Mouse (Mus musculus) left cerebral cortex, adult 6 months (tissue): Measurements from ENCODE around the gene Mpv17. TPM values are rescaled to one million over a fixed set of nuclear protein-coding genes. Genes with fewer than 3 reads are reported as not detected.

Experiments used
- long read RNA-seq, 2 experiments: library from polyadenylated mRNA; unstranded; transcript quantifications; one replicate each; pipeline ENCODE4 v2.0.0; 2019 to 2020
- polyA plus RNA-seq: library from polyadenylated mRNA; unstranded; fragments of <200 nt; fragmentation: Nextera tagmentation; gene quantifications from 2 replicates; pipeline ENCODE4 v1.2.3, GENCODE M21; 2021

Gene Mpv17
- 108 and 150 TPM in 2 replicates for polyA plus RNA-seq
- long read RNA-seq, experiment 1, transcript Mpv17-201 (8 exons, 1,724 nt) = major isoform, 174 of 313 reads
- long read RNA-seq, experiment 1, transcript Mpv17-202 (7 exons, 1,653 nt) = minor isoform, 90 of 313 reads
- long read RNA-seq, experiment 1, partial matches to known transcripts = 14 of 313 reads
- long read RNA-seq, experiment 1, other reads (novel, unspliced or antisense) = 33 of 313 reads
- long read RNA-seq, experiment 2, transcript Mpv17-201 (8 exons, 1,724 nt) = major isoform, 89 of 169 reads
- long read RNA-seq, experiment 2, transcript Mpv17-202 (7 exons, 1,653 nt) = minor isoform, 42 of 169 reads
- long read RNA-seq, experiment 2, partial matches to known transcripts = 12 of 169 reads
- long read RNA-seq, experiment 2, other reads (novel, unspliced or antisense) = 23 of 169 reads

GRCm38 (mm10) chr5:31154152-31154553 is at the start of gene Mpv17:
TSS of gene Mpv17 (minus strand) at chr5:31154251.

GRCm38 (mm10) chr5:31201742-31202590 is 47.9 kb upstream of the Mpv17 start, which contains the start of gene Zfp513:
TSS of gene Zfp513 (minus strand) at chr5:31202303.

GRCm38 (mm10) chr5:31192939-31193630 is 39.0 kb upstream of the Mpv17 start, which contains the start of the genes Snx17 and Eif2b4:
TSS of gene Snx17 (plus strand) at chr5:31193227.
TSS of gene Eif2b4 (minus strand) at chr5:31193430.

GRCm38 (mm10) chr5:31179766-31180630 is 25.9 kb upstream of the Mpv17 start, which contains the start of the genes Gm29609 and Gtf3c2:
TSS of gene Gm29609 (minus strand) at chr5:31179911.
TSS of gene Gtf3c2 (minus strand) at chr5:31180144.

GRCm38 (mm10) chr5:31138241-31138967 is 15.6 kb downstream of the Mpv17 start, which contains the start of gene Ucn:
TSS of gene Ucn (minus strand) at chr5:31138829.

GRCm38 (mm10) chr5:31116354-31116753 is 37.7 kb downstream of the Mpv17 start, which contains the start of gene Trim54:
TSS of gene Trim54 (plus strand) at chr5:31116712.

GRCm38 (mm10) chr5:31108000-31108490 is 46.0 kb downstream of the Mpv17 start, which contains the start of gene Slc30a3:
TSS of gene Slc30a3 (minus strand) at chr5:31108237.

GRCm38 (mm10) chr5:31105814-31106335 is 48.2 kb downstream of the Mpv17 start, which contains the start of gene Dnajc5g:
TSS of gene Dnajc5g (plus strand) at chr5:31106285.

Other genes starting within 250 kb of the Mpv17 start
- 144 and 177 TPM in 2 replicates for gene Ost4, start 246.5 kb downstream of the Mpv17 start, polyA plus RNA-seq
- gene Emilin1, start 240.8 kb downstream of the Mpv17 start, polyA plus RNA-seq = 0.54 and 1.2 TPM in 2 replicates
- gene Khk, start 232.8 kb downstream of the Mpv17 start, polyA plus RNA-seq = 39.2 and 45.3 TPM in 2 replicates
- gene Cgref1, start 208.7 kb downstream of the Mpv17 start, polyA plus RNA-seq = 12.5 and 33.9 TPM in 2 replicates
- gene Preb, start 193.9 kb downstream of the Mpv17 start, polyA plus RNA-seq = 52.2 and 64.1 TPM in 2 replicates
- 0.06 and 0.12 TPM in 2 replicates for gene Tcf23, start 185.6 kb downstream of the Mpv17 start, polyA plus RNA-seq
- gene Atraid, start 105.9 kb downstream of the Mpv17 start, polyA plus RNA-seq = 160 and 215 TPM in 2 replicates
- 10.2 and 12.3 TPM in 2 replicates for gene Slc5a6, start 105.3 kb downstream of the Mpv17 start, polyA plus RNA-seq
- gene Cad, start 99.5 kb downstream of the Mpv17 start, polyA plus RNA-seq = 1.8 and 2.1 TPM in 2 replicates
- gene Dnajc5g, start 48.0 kb downstream of the Mpv17 start, polyA plus RNA-seq = not detected in 2 replicates
- 124 and 157 TPM in 2 replicates for gene Slc30a3, start 46.0 kb downstream of the Mpv17 start, polyA plus RNA-seq
- 1.3 and 3.7 TPM in 2 replicates for gene Trim54, start 37.5 kb downstream of the Mpv17 start, polyA plus RNA-seq
- gene Ucn, start 15.4 kb downstream of the Mpv17 start, polyA plus RNA-seq = 1.5 and 3.0 TPM in 2 replicates
- 1.6 and 3.7 TPM in 2 replicates for gene Gm29609, start 25.7 kb upstream of the Mpv17 start, polyA plus RNA-seq
- 10.6 and 14.0 TPM in 2 replicates for gene Gtf3c2, start 25.9 kb upstream of the Mpv17 start, polyA plus RNA-seq
- 86.9 and 116 TPM in 2 replicates for gene Snx17, start 39.0 kb upstream of the Mpv17 start, polyA plus RNA-seq
- 33.7 and 35.8 TPM in 2 replicates for gene Eif2b4, start 39.2 kb upstream of the Mpv17 start, polyA plus RNA-seq
- gene Zfp513, start 48.1 kb upstream of the Mpv17 start, polyA plus RNA-seq = 1.3 and 11.3 TPM in 2 replicates
- gene Ppm1g, start 66.4 kb upstream of the Mpv17 start, polyA plus RNA-seq = 74.2 and 79.4 TPM in 2 replicates
- 78.2 and 83.0 TPM in 2 replicates for gene Nrbp1, start 86.6 kb upstream of the Mpv17 start, polyA plus RNA-seq
- not detected in 2 replicates for gene Gm9970, start 87.0 kb upstream of the Mpv17 start, polyA plus RNA-seq
- gene Krtcap3, start 97.4 kb upstream of the Mpv17 start, polyA plus RNA-seq = 0.58 and 0.74 TPM in 2 replicates
- gene Ift172, start 136.9 kb upstream of the Mpv17 start, polyA plus RNA-seq = 12.5 and 12.6 TPM in 2 replicates
- 60.3 and 108 TPM in 2 replicates for gene Fndc4, start 141.8 kb upstream of the Mpv17 start, polyA plus RNA-seq
- gene Gckr, start 143.2 kb upstream of the Mpv17 start, polyA plus RNA-seq = not detected in 2 replicates